Mouse (Mus musculus): ENCODE measurements at regions not wholly inside any gene's neighbourhood (a gene's known extent, or its start where the extent isn't known, plus 50 kb on each side); places are given as distances from the start of the nearest gene placed in this dataset.
"Not testable (repeated sequence)": the region's sequence is repeated elsewhere in the genome, so short reads cannot be mapped to it uniquely, and the experiment has no call there.

GRCm38 (mm10) chr12:14250124-14250523 is 98.3 kb upstream of the Fam84a start:
- DNase-seq (ENCODE audit: low spot score in 2 of 2), result no peak

DNA sequence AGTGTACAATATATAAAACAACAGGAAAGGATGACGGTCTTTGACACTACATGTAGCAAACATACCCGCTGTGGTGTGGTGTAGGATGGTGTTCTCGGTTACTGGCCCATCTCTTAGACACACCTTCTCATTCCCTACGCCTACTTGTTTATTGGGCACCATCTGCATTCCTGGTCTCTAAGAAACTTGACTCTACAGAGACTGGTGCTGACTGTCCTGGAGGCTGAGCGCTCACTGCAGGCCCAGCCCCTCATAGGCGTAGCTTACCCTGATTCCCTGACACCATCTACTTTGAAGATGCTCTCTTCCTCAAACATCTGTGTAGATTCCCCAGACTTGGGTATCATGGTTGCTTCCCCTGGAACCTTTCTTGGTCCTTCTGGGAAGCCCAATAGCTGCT is 90.9 kb upstream of the Fam84a start:
- not testable (repeated sequence) for DNase-seq (ENCODE audit: low spot score in 2 of 2)

DNA sequence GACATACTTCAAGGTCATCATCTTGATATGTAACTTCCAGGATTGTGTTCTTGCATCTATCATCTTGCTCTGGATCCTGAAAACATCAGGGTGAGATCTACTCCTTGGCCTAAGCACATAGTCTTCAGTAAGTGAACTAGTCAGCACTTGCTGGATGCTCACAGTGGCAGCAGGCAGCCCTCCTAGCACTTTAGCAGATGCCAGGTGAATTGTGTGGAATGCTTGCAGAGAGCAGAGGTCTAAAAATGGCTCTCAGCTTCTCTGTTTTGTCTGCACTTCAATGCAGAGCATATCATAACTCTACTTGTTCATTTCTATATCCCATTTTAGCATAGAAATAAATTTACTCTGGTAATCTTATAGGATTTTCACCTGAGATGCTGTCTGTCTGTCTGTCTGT is 85.8 kb upstream of the Fam84a start:
- DNase-seq (ENCODE audit: low spot score in 2 of 2), result no peak

DNA sequence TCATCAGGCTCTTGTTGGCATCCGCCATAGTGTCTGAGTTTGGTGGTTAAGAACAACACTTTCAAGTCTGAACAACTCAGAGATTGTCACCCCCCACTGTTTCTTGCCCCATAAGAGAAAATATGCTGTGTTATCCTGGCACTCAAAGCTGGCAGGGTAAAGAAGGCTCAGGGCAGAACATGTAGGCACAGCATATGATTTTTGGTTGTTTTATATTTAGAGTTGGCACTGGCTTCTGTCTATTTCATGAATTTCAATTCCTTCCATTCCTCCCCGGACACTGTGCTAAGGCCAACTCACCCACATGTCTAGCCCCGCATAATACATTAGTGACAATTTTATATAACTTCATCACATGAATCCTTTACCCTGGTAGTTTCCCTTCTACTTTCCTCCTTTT is 83.5 kb upstream of the Fam84a start:
- no peak for DNase-seq (ENCODE audit: low spot score in 2 of 2)

DNA sequence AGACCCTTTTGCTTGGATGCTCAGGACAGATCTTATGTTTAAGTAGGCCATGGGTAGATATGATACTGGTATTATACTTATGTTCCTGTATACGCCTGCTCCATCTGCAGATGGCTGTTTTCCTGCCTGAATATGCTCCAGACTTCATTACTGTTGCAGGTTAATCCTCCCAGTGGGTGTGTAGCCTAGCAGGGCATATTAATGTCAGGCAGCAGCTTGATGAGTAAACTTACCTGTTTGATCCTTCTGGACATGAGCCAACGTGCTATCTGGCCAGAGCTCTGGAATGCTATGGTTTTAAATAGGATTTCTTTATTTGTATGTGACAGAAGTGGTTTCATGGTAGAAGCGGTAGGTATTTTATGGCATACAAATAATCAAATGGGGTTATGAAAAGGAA is 60.8 kb upstream of the Fam84a start:
- no peak for DNase-seq (ENCODE audit: low spot score in 2 of 2)

GRCm38 (mm10) chr12:14209881-14210280 is 58.0 kb upstream of the Fam84a start:
- no peak for DNase-seq (ENCODE audit: low spot score in 2 of 2)

DNA sequence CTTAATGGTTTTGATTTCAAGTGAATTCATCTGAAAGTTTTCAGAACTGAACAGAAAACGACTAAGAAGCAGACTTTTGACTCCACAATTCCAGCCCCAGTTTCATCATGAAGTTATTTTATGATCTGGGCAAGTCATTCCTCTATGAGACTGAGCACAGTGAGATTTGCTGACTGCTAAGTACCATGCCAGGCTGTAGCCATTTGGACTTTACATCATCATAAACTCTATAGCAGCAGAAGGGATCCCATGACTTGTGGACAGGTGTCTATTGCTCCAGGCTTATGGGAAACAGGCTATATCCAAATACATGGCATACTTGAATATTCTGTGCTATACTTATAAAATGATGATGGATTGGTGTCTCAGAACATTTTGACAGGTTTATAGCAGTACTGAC is 55.4 kb upstream of the Fam84a start:
- DNase-seq (ENCODE audit: low spot score in 2 of 2), result no peak

GRCm38 (mm10) chr12:14204491-14204890 is 52.6 kb upstream of the Fam84a start:
- DNase-seq (ENCODE audit: low spot score in 2 of 2), result no peak

Data from cerebellum, postnatal 4 days (tissue).